Mouse (Mus musculus) liver, postnatal 0 days (tissue): ENCODE measurements around the gene Mtfp1. TPM values are rescaled to one million over a fixed set of nuclear protein-coding genes. Genes with fewer than 3 reads are reported as not detected.

Source experiments
- ATAC-seq: fragments of 200-750 bp; cut with Nextera tagmentation; 2 replicates; pipeline ENCODE4 v1.8.0; 2017; ENCODE audit warnings: mild to moderate bottlenecking, moderate library complexity
- DNase-seq: peaks from one replicate; pipeline ENCODE4 v3.0.0-alpha.2; 2016
- H3K27ac ChIP-seq: fragments of 300-500 bp; sonication (generic); 2 replicates; pipeline ENCODE4 v1.5.1; 2014; ENCODE audit warnings: antibody characterized with exemption, moderate library complexity, mild to moderate bottlenecking, low read depth
- H3K27me3 ChIP-seq: fragments of 300-500 bp; sonication (generic); 2 replicates; pipeline ENCODE4 v1.6.1; 2014; ENCODE audit warnings: low read length, control low read depth, mixed read lengths; ENCODE audit not compliant: insufficient read depth
- H3K36me3 ChIP-seq: fragments of 300-500 bp; sonication (generic); replicated peaks from 2 replicates; pipeline ENCODE4 v1.6.1; 2014; ENCODE audit warnings: mild to moderate bottlenecking, control low read depth, low read length, moderate library complexity, mixed read lengths; ENCODE audit not compliant: insufficient read depth
- H3K4me1 ChIP-seq: fragments of 300-500 bp; sonication (generic); 2 replicates; pipeline ENCODE4 v1.6.1; 2014; ENCODE audit warnings: antibody characterized with exemption, mild to moderate bottlenecking, control low read depth; ENCODE audit not compliant: insufficient read depth
- H3K4me2 ChIP-seq: fragments of 300-500 bp; sonication (generic); 2 replicates; pipeline ENCODE4 v1.6.1; 2014; ENCODE audit warnings: low read depth, mild to moderate bottlenecking, low read length, moderate library complexity, mixed read lengths
- H3K4me3 ChIP-seq: fragments of 300-500 bp; sonication (generic); 2 replicates; pipeline ENCODE4 v1.5.1; 2014; ENCODE audit warnings: low read depth, low read length
- H3K9ac ChIP-seq: fragments of 300-500 bp; sonication (generic); replicated peaks from 2 replicates; pipeline ENCODE4 v1.6.1; 2014; ENCODE audit warnings: mild to moderate bottlenecking, moderate library complexity
- H3K9me3 ChIP-seq: fragments of 300-500 bp; sonication (generic); 2 replicates; pipeline ENCODE4 v1.6.1; 2016; ENCODE audit warnings: mild to moderate bottlenecking, control low read depth, low read length, mixed read lengths
- CTCF ChIP-seq: sonication (generic); IDR thresholded peaks from 2 replicates; pipeline ENCODE4 v1.5.1; 2016; ENCODE audit warnings: antibody characterized with exemption, low read depth
- EP300 ChIP-seq: IDR thresholded peaks from 2 replicates; pipeline ENCODE4 v1.6.1; 2016; ENCODE audit warnings: antibody characterized with exemption, low read depth, mild to moderate bottlenecking
- WGBS: fragments of 180-500 bp; shearing (Covaris S2); extraction: QIAGEN DNeasy Blood & Tissue Kit; methylation state at CpG from one replicate; pipeline ENCODE4 v1.1.7; 2014; ENCODE audit not compliant: insufficient replicate concordance; 5-methylcytosine and 5-hydroxymethylcytosine counted together
- polyA plus RNA-seq: library from polyadenylated mRNA; unstranded; fragments of >200 nt; fragmentation: Nextera tagmentation; extraction: Ambion mirVana; gene quantifications from 2 replicates; pipeline ENCODE4 v1.2.1, GENCODE M21; 2015

The Mtfp1 gene
- 17.7 and 21.1 TPM in 2 replicates for polyA plus RNA-seq

GRCm38 (mm10) chr11:4095171-4096053 is at the start of gene Mtfp1:
Gene Mtfp1, minus strand, starts transcription at chr11:4095445.
- peaks cover 36% of the 10 kb centered on the region for H3K4me1 ChIP-seq
- peak; percentile 35; the same call in 1 of the 2 replicates for TF ChIP-seq CTCF
- TF ChIP-seq EP300, result no peak
- peak within 1 kb of the TSS; percentile 60 for H3K4me3 ChIP-seq
- 5% methylated on average over 34 of the region's 34 CpGs for WGBS
- H3K9me3 ChIP-seq, result no peaks in the 10 kb centered on the region; the same call in 1 of the 2 replicates
- peak within 1 kb of the TSS; percentile 64 for H3K9ac ChIP-seq
- ATAC-seq (no peak), DNase-seq (peak; percentile 71)
- H3K36me3 ChIP-seq, result peaks cover 17% of the 10 kb centered on the region
- H3K27me3 ChIP-seq, result no peaks in the 10 kb centered on the region
- H3K4me2 ChIP-seq, result peak within 1 kb of the TSS; percentile 85
- peak within 1 kb of the TSS; percentile 87 for H3K27ac ChIP-seq

- WGBS, result 88% methylated on average over 21 of the region's 21 CpGs
- ATAC-seq (no peak), DNase-seq (no peak)
- H3K27me3 ChIP-seq, result no peaks in the 10 kb centered on the region
- peaks cover 28% of the 10 kb centered on the region for H3K36me3 ChIP-seq
- no peak overlapping the region for H3K9ac ChIP-seq
- H3K4me1 ChIP-seq, result no peaks in the 10 kb centered on the region
- TF ChIP-seq CTCF (no peak), EP300 (no peak)
- no peak overlapping the region for H3K4me2 ChIP-seq
- no peak overlapping the region for H3K4me3 ChIP-seq
- no peaks in the 10 kb centered on the region for H3K9me3 ChIP-seq
- H3K27ac ChIP-seq, result no peak overlapping the region
These were observed 48.2 kb upstream of the Mtfp1 start for GRCm38 (mm10) chr11:4143281-4144062.

GRCm38 (mm10) chr11:4142352-4142751 is 47.1 kb upstream of the Mtfp1 start:
- TF ChIP-seq CTCF (no peak), EP300 (no peak)
- no peak overlapping the region for H3K4me2 ChIP-seq
- H3K36me3 ChIP-seq, result peaks cover 28% of the 10 kb centered on the region
- 73% methylated on average over 4 of the region's 4 CpGs for WGBS
- DNase-seq, result no peak
- no peaks in the 10 kb centered on the region for H3K9me3 ChIP-seq
- no peaks in the 10 kb centered on the region for H3K4me1 ChIP-seq
- no peak overlapping the region for H3K4me3 ChIP-seq
- H3K27ac ChIP-seq, result no peak overlapping the region
- ATAC-seq, result no peak
- no peaks in the 10 kb centered on the region for H3K27me3 ChIP-seq
- H3K9ac ChIP-seq, result no peak overlapping the region

GRCm38 (mm10) chr11:4141505-4141904 is 46.3 kb upstream of the Mtfp1 start:
- no peak for DNase-seq
- Histone ChIP-seq H3K27ac (no peak overlapping the region), H3K4me3 (no peak overlapping the region), H3K9me3 (no peaks in the 10 kb centered on the region), H3K4me1 (no peaks in the 10 kb centered on the region), H3K4me2 (no peak overlapping the region), H3K9ac (no peak overlapping the region), H3K27me3 (no peaks in the 10 kb centered on the region), H3K36me3 (peaks cover 28% of the 10 kb centered on the region)
- no peak for ATAC-seq
- no peak for TF ChIP-seq CTCF
- TF ChIP-seq EP300, result no peak

GRCm38 (mm10) chr11:4138964-4139363 is 43.7 kb upstream of the Mtfp1 start:
- Histone ChIP-seq H3K36me3 (peaks cover 28% of the 10 kb centered on the region), H3K4me2 (no peak overlapping the region), H3K9ac (no peak overlapping the region), H3K27ac (no peak overlapping the region), H3K4me1 (peaks cover 8% of the 10 kb centered on the region), H3K27me3 (no peaks in the 10 kb centered on the region), H3K4me3 (no peak overlapping the region), H3K9me3 (no peaks in the 10 kb centered on the region)
- no peak for TF ChIP-seq CTCF
- TF ChIP-seq EP300, result no peak
- no peak for ATAC-seq
- 83% methylated on average over 2 of the region's 2 CpGs for WGBS
- DNase-seq, result no peak
